Mouse (Mus musculus): ENCODE measurements at regions not wholly inside any gene's neighbourhood (a gene's known extent, or its start where the extent isn't known, plus 50 kb on each side); places are given as distances from the start of the nearest gene placed in this dataset.
"Not testable (repeated sequence)": the region's sequence is repeated elsewhere in the genome, so short reads cannot be mapped to it uniquely, and the experiment has no call there.

- Histone ChIP-seq H3K36me3 (replicated peaks in 1 of 2; ENCODE audit: control insufficient read depth in 1 of 2, insufficient read depth in 1 of 2, low read length in 1 of 2) (no peaks in the 10 kb centered on the region), H3K4me2 (ENCODE audit: insufficient read depth, low read depth, poor library complexity, severe bottlenecking) (no peak overlapping the region), H3K9ac (ENCODE audit: insufficient read depth, low read depth) (no peak overlapping the region), H3K4me1 (ENCODE audit: control insufficient read depth in 1 of 2, insufficient read depth in 2 of 2) (no peaks in the 10 kb centered on the region), H3K79me2 (replicated peaks; ENCODE audit: control insufficient read depth, extremely low read depth, insufficient read depth, poor library complexity, severe bottlenecking) (no peaks in the 10 kb centered on the region), H3K27me3 (replicated peaks) (no peaks in the 10 kb centered on the region), H3K9me3 (replicated peaks; ENCODE audit: low read length) (peaks cover 73% of the 10 kb centered on the region), H3K4me3 (replicated peaks in 1 of 3; ENCODE audit: low read depth in 2 of 3, low read length in 2 of 3, poor library complexity in 1 of 3) (no peak overlapping the region), H3K27ac (ENCODE audit: insufficient read depth, low read depth) (no peak overlapping the region)
- TF ChIP-seq ZKSCAN1 (IDR thresholded peaks at IDR 0.05; ENCODE audit: borderline replicate concordance, low read depth, low read length) (no peak), ZMIZ1 (IDR thresholded peaks at IDR 0.05; ENCODE audit: low read depth, low read length) (no peak), KAT2A (IDR thresholded peaks at IDR 0.05; ENCODE audit: insufficient replicate concordance, low read length) (no peak), E2F4 (IDR thresholded peaks at IDR 0.05; ENCODE audit: insufficient replicate concordance, low read depth, low read length) (no peak), RCOR1 (conservative IDR thresholded peaks at IDR 0.05; ENCODE audit: low read depth, low read length) (no peak), IRF4 (IDR thresholded peaks at IDR 0.05; ENCODE audit: low read depth, low read length) (no peak), USF2 (conservative IDR thresholded peaks at IDR 0.05; ENCODE audit: low read depth, low read length) (no peak), POLR2AphosphoS2 (IDR thresholded peaks at IDR 0.05; ENCODE audit: low read depth, low read length) (no peak), SIN3A (IDR thresholded peaks at IDR 0.05; ENCODE audit: low read length) (no peak), MAFK (IDR thresholded peaks at IDR 0.05; ENCODE audit: insufficient replicate concordance, low read length) (no peak), ZNF384 (IDR thresholded peaks at IDR 0.05; ENCODE audit: low read depth, low read length) (no peak)
- DNase-seq (ENCODE audit: extremely low read depth) = no peak
- dilution Hi-C loops (cut with MboI; ENCODE audit: extremely low pct_ligation_motif_present, extremely low pct_unique_long_range_greater_than_20kb, low sequenced_read_pairs) = no loop called here
- in situ Hi-C loops (cut with MboI; ENCODE audit: low pct_ligation_motif_present, low pct_unique_long_range_greater_than_20kb, low sequenced_read_pairs) = no loop called here
These were observed 502.2 kb downstream of the Bnc2 start for GRCm38 (mm10) chr4:84172841-84173240.

DNA sequence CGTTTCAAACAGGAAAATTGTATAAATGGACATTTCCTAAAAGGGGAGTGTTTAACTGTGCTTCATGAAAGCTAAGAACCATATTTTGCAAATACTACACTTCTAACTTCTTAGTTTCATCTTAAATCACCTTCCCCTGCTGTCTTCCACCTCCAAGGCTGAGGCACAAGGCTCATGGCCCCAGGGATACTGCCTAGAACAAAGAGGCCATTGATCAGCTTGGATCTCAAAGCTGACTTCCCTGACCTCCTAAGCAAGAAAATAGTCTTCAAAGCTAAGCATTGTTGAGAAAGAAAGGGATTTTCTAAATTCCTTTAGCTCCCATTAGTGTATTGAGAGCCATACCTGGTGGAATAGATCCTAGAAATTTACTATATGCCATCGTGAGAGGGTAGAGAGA, 501.6 kb downstream of the Bnc2 start:
- dilution Hi-C loops (cut with MboI; ENCODE audit: extremely low pct_ligation_motif_present, extremely low pct_unique_long_range_greater_than_20kb, low sequenced_read_pairs) (no loop called here), in situ Hi-C loops (cut with MboI; ENCODE audit: low pct_ligation_motif_present, low pct_unique_long_range_greater_than_20kb, low sequenced_read_pairs) (no loop called here)
- Histone ChIP-seq H3K4me2 (ENCODE audit: insufficient read depth, low read depth, poor library complexity, severe bottlenecking) (no peak overlapping the region), H3K9ac (ENCODE audit: insufficient read depth, low read depth) (no peak overlapping the region), H3K4me1 (ENCODE audit: control insufficient read depth in 1 of 2, insufficient read depth in 2 of 2) (no peaks in the 10 kb centered on the region), H3K27me3 (replicated peaks) (no peaks in the 10 kb centered on the region), H3K27ac (ENCODE audit: insufficient read depth, low read depth) (no peak overlapping the region), H3K9me3 (replicated peaks; ENCODE audit: low read length) (peaks cover 73% of the 10 kb centered on the region), H3K36me3 (replicated peaks in 1 of 2; ENCODE audit: control insufficient read depth in 1 of 2, insufficient read depth in 1 of 2, low read length in 1 of 2) (no peaks in the 10 kb centered on the region), H3K4me3 (replicated peaks in 1 of 3; ENCODE audit: low read depth in 2 of 3, low read length in 2 of 3, poor library complexity in 1 of 3) (no peak overlapping the region), H3K79me2 (replicated peaks; ENCODE audit: control insufficient read depth, extremely low read depth, insufficient read depth, poor library complexity, severe bottlenecking) (no peaks in the 10 kb centered on the region)
- TF ChIP-seq EP300 (IDR thresholded peaks at IDR 0.05; ENCODE audit: low read length) = no peak
- TF ChIP-seq JUND (conservative IDR thresholded peaks at IDR 0.05; ENCODE audit: low read depth, low read length) = no peak
- TF ChIP-seq CHD1 (IDR thresholded peaks at IDR 0.05; ENCODE audit: low read depth, low read length) = no peak
- TF ChIP-seq IRF4 (IDR thresholded peaks at IDR 0.05; ENCODE audit: low read depth, low read length) = no peak
- TF ChIP-seq MAFK (IDR thresholded peaks at IDR 0.05; ENCODE audit: insufficient replicate concordance, low read length) = no peak
- no peak for TF ChIP-seq TBP (conservative IDR thresholded peaks at IDR 0.05; ENCODE audit: low read depth, low read length)
- DNase-seq (ENCODE audit: extremely low read depth) = no peak

DNA sequence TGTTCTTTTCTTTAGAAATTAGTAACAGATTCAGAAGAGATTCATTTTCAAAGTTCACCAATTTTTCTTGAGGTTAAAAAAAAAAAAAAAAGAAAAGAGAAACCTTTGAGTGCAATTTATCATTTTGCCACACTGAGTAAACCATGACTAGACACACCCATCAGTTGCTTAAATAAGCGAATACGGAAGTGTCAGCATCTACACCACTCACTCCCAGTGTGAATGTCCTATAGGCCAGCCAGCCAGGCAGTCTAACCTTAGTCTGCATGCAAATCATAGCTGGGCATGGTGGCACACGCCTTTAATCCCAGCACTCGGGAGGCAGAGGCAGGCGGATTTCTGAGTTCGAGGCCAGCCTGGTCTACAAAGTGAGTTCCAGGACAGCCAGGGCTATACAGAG, 498.6 kb downstream of the Bnc2 start:
- H3K4me3 ChIP-seq (replicated peaks in 1 of 3; ENCODE audit: low read depth in 2 of 3, low read length in 2 of 3, poor library complexity in 1 of 3); H3K36me3 ChIP-seq (replicated peaks in 1 of 2; ENCODE audit: control insufficient read depth in 1 of 2, insufficient read depth in 1 of 2, low read length in 1 of 2); H3K27me3 ChIP-seq (replicated peaks); H3K4me2 ChIP-seq (ENCODE audit: insufficient read depth, low read depth, poor library complexity, severe bottlenecking); H3K9ac ChIP-seq (ENCODE audit: insufficient read depth, low read depth); in situ Hi-C loops (cut with MboI; ENCODE audit: low pct_ligation_motif_present, low pct_unique_long_range_greater_than_20kb, low sequenced_read_pairs); H3K27ac ChIP-seq (ENCODE audit: insufficient read depth, low read depth); H3K79me2 ChIP-seq (replicated peaks; ENCODE audit: control insufficient read depth, extremely low read depth, insufficient read depth, poor library complexity, severe bottlenecking); DNase-seq (ENCODE audit: extremely low read depth); dilution Hi-C loops (cut with MboI; ENCODE audit: extremely low pct_ligation_motif_present, extremely low pct_unique_long_range_greater_than_20kb, low sequenced_read_pairs); H3K4me1 ChIP-seq (ENCODE audit: control insufficient read depth in 1 of 2, insufficient read depth in 2 of 2): not testable (repeated sequence)
- H3K9me3 ChIP-seq (replicated peaks; ENCODE audit: low read length) = peaks cover 68% of the 10 kb centered on the region
